Mouse (Mus musculus) naive thymus-derived CD4-positive, alpha-beta T cell, adult 2 months (primary cell): ENCODE measurements around the gene Lipm.

Source experiments
- DNase-seq: peaks from one replicate; pipeline ENCODE4 v3.0.0-alpha.2; 2011; ENCODE audit warnings: low read depth

Gene Lipm

GRCm38 (mm10) chr19:34165891-34166290, 65.2 kb downstream of the Lipm start, which contains the start of gene Ankrd22:
Ankrd22 (minus strand) TSS chr19:34166053.
- no peak for DNase-seq

- no peak for DNase-seq
Measured at GRCm38 (mm10) chr19:34166386-34166785, 65.7 kb downstream of the Lipm start.

- peak; percentile 65 for DNase-seq
Measured at GRCm38 (mm10) chr19:34167896-34168661, 67.3 kb downstream of the Lipm start.

- DNase-seq, result no peak
Measured at GRCm38 (mm10) chr19:34169121-34169520, 68.4 kb downstream of the Lipm start.

- no peak for DNase-seq
Measured at GRCm38 (mm10) chr19:34171167-34171566, 70.4 kb downstream of the Lipm start.
